Mouse (Mus musculus) CH12.LX (cell line): ENCODE data around the gene Gm20388. TPM values are rescaled to one million over a fixed set of nuclear protein-coding genes. Genes with fewer than 3 reads are reported as not detected.

Experiments
- DNase-seq: peaks from one replicate; pipeline ENCODE4 v3.0.0-alpha.2; 2013; ENCODE audit errors: extremely low read depth
- H3K27ac ChIP-seq: 2 replicates; pipeline ENCODE4 v1.5.1; 2012; ENCODE audit warnings: low read depth, mild to moderate bottlenecking, control low read depth, moderate library complexity; ENCODE audit not compliant: insufficient read depth
- H3K27me3 ChIP-seq: replicated peaks from 2 replicates; pipeline ENCODE3; 2012; ENCODE audit warnings: inconsistent platforms
- H3K36me3 ChIP-seq, 2 experiments: replicated peaks in 1 of 2; 2 replicates each; pipeline versions ENCODE3 to v1.6.1; 2012; ENCODE audit warnings: inconsistent platforms in 1 of 2, low read length in 1 of 2, mild to moderate bottlenecking in 1 of 2, mixed read lengths in 1 of 2, moderate library complexity in 1 of 2; ENCODE audit not compliant: control insufficient read depth in 1 of 2, insufficient read depth in 1 of 2
- H3K4me1 ChIP-seq, 2 experiments: 2 replicates each; pipeline ENCODE4 v1.6.1; 2012; ENCODE audit warnings: inconsistent platforms in 1 of 2, moderate library complexity in 1 of 2; ENCODE audit not compliant: insufficient read depth in 2 of 2, control insufficient read depth in 1 of 2
- H3K4me2 ChIP-seq: 2 replicates; pipeline ENCODE4 v1.6.1; 2012; ENCODE audit warnings: low read depth, mild to moderate bottlenecking, control low read depth; ENCODE audit not compliant: poor library complexity, insufficient read depth, severe bottlenecking
- H3K4me3 ChIP-seq, 3 experiments: fragments of 150-350 bp in 1 of 3; sonication (generic) in 1 of 3; replicated peaks in 1 of 3; 2 replicates each; pipeline versions ENCODE3 to v1.5.1; 2011 to 2012; ENCODE audit warnings: low read depth in 2 of 3, low read length in 2 of 3, mild to moderate bottlenecking in 2 of 3, moderate library complexity in 2 of 3, control low read depth in 1 of 3, improper control_type of control experiment in 1 of 3, inconsistent platforms in 1 of 3, mixed read lengths in 1 of 3; ENCODE audit not compliant: poor library complexity in 1 of 3
- H3K79me2 ChIP-seq: replicated peaks from 2 replicates; pipeline ENCODE4 v1.6.1; 2012; ENCODE audit warnings: mild to moderate bottlenecking, moderate library complexity; ENCODE audit not compliant: control insufficient read depth, poor library complexity, insufficient read depth, severe bottlenecking; ENCODE audit errors: extremely low read depth
- H3K9ac ChIP-seq: 2 replicates; pipeline ENCODE4 v1.6.1; 2012; ENCODE audit warnings: low read depth, mild to moderate bottlenecking, control low read depth, moderate library complexity; ENCODE audit not compliant: insufficient read depth
- H3K9me3 ChIP-seq: replicated peaks from 2 replicates; pipeline ENCODE3; 2012; ENCODE audit warnings: low read length, inconsistent platforms, mixed read lengths
- CHD2 ChIP-seq: IDR thresholded peaks from 2 replicates; pipeline ENCODE4 v1.6.1; 2011; ENCODE audit warnings: low read length, improper control_type of control experiment
- CTCF ChIP-seq, 2 experiments: IDR thresholded peaks in 1 of 2; conservative IDR thresholded peaks in 1 of 2; 2 replicates each; pipeline ENCODE4 v1.5.1; 2011 to 2012; ENCODE audit warnings: low read depth in 2 of 2, low read length in 2 of 2, improper control_type of control experiment in 1 of 2, inconsistent platforms in 1 of 2, mild to moderate bottlenecking in 1 of 2, moderate library complexity in 1 of 2
- ELF1 ChIP-seq: IDR thresholded peaks from 2 replicates; pipeline ENCODE4 v1.6.1; 2014; ENCODE audit warnings: low read depth, mild to moderate bottlenecking, inconsistent platforms, low read length, improper control_type of control experiment
- ETS1 ChIP-seq: conservative IDR thresholded peaks from 2 replicates; pipeline ENCODE4 v1.6.1; 2012; ENCODE audit warnings: low read depth, mild to moderate bottlenecking, inconsistent platforms, low read length, improper control_type of control experiment, moderate library complexity
- GABPA ChIP-seq: IDR thresholded peaks from 2 replicates; pipeline ENCODE4 v1.6.1; 2012; ENCODE audit warnings: low read depth, low read length, improper control_type of control experiment, inconsistent platforms; ENCODE audit not compliant: insufficient replicate concordance
- JUN ChIP-seq: IDR thresholded peaks from 2 replicates; pipeline ENCODE4 v1.6.1; 2011; ENCODE audit warnings: low read depth, mild to moderate bottlenecking, low read length, improper control_type of control experiment, moderate library complexity; ENCODE audit not compliant: insufficient read depth
- JUND ChIP-seq: conservative IDR thresholded peaks from 2 replicates; pipeline ENCODE4 v1.6.1; 2011; ENCODE audit warnings: low read depth, low read length, improper control_type of control experiment
- MAFK ChIP-seq: IDR thresholded peaks from 2 replicates; pipeline ENCODE4 v1.6.1; 2011; ENCODE audit warnings: low read length, improper control_type of control experiment; ENCODE audit not compliant: insufficient replicate concordance
- MAZ ChIP-seq: IDR thresholded peaks from 2 replicates; pipeline ENCODE4 v1.6.1; 2012; ENCODE audit warnings: low read depth, mild to moderate bottlenecking, inconsistent platforms, low read length, improper control_type of control experiment, moderate library complexity
- MXI1 ChIP-seq: IDR thresholded peaks from 2 replicates; pipeline ENCODE4 v1.6.1; 2011; ENCODE audit warnings: mild to moderate bottlenecking, low read depth, low read length, improper control_type of control experiment
- MYC ChIP-seq: IDR thresholded peaks from 2 replicates; pipeline ENCODE4 v1.6.1; 2011; ENCODE audit warnings: low read depth, mild to moderate bottlenecking, improper control_type of control experiment, low read length
- NELFE ChIP-seq: IDR thresholded peaks from 2 replicates; pipeline ENCODE4 v1.6.1; 2011; ENCODE audit warnings: low read depth, low read length, improper control_type of control experiment
- NRF1 ChIP-seq: IDR thresholded peaks from 2 replicates; pipeline ENCODE4 v1.6.1; 2014; ENCODE audit warnings: low read depth, mild to moderate bottlenecking, inconsistent platforms, low read length, improper control_type of control experiment, moderate library complexity
- RCOR1 ChIP-seq: conservative IDR thresholded peaks from 2 replicates; pipeline ENCODE4 v1.6.1; 2012; ENCODE audit warnings: low read depth, mild to moderate bottlenecking, inconsistent platforms, low read length, improper control_type of control experiment
- SIN3A ChIP-seq: IDR thresholded peaks from 2 replicates; pipeline ENCODE4 v1.6.1; 2012; ENCODE audit warnings: low read length, improper control_type of control experiment, inconsistent platforms
- ZC3H11A ChIP-seq: IDR thresholded peaks from 2 replicates; pipeline ENCODE4 v1.6.1; 2012; ENCODE audit warnings: low read depth, mild to moderate bottlenecking, inconsistent platforms, low read length, improper control_type of control experiment
- ZKSCAN1 ChIP-seq: IDR thresholded peaks from 2 replicates; pipeline ENCODE4 v1.6.1; 2012; ENCODE audit warnings: low read depth, inconsistent platforms, low read length, improper control_type of control experiment, borderline replicate concordance
- ZNF384 ChIP-seq: IDR thresholded peaks from 2 replicates; pipeline ENCODE4 v1.6.1; 2012; ENCODE audit warnings: low read depth, low read length, improper control_type of control experiment, inconsistent platforms
- dilution Hi-C: fragments of 300-500 bp; cut with MboI; formaldehyde crosslinking; loops from 2 replicates; pipeline ENCODE4 v1.14.3; 2020; ENCODE audit warnings: low sequenced_read_pairs; ENCODE audit not compliant: extremely low pct_unique_long_range_greater_than_20kb, extremely low pct_ligation_motif_present
- in situ Hi-C: fragments of 300-500 bp; cut with MboI; formaldehyde crosslinking; loops from 3 replicates; pipeline ENCODE4 v1.14.3; 2019; ENCODE audit warnings: low sequenced_read_pairs, low pct_ligation_motif_present, low pct_unique_long_range_greater_than_20kb, mixed read lengths
- polyA plus RNA-seq: library from polyadenylated mRNA; unstranded; fragments of >175 nt; gene quantifications from 2 replicates; pipeline ENCODE4 v1.2.1, GENCODE M21; 2012; ENCODE audit warnings: low read depth; ENCODE audit not compliant: insufficient read length
- total RNA-seq, 2 experiments: library from RNA; depleted of rRNA; stranded (reverse); fragments of 300-350 nt in 1 of 2; fragments of >200 nt in 1 of 2; gene quantifications; 2 replicates each; pipeline ENCODE4 v1.2.3; 2012 to 2014

The Gm20388 gene
- total and polyA plus RNA-seq, 3 experiments = 14.8 to 26.3 (median 22.2) TPM

GRCm38 (mm10) chr8:121273195-121273594, 1362.6 kb downstream of the Gm20388 start:
- Histone ChIP-seq H3K4me1 (no peaks in the 10 kb centered on the region; a peak in 1 of 4 replicates), H3K9me3 (no peaks in the 10 kb centered on the region), H3K27me3 (peaks cover 50% of the 10 kb centered on the region), H3K9ac (no peak overlapping the region), H3K27ac (no peak overlapping the region), H3K36me3 (no peaks in the 10 kb centered on the region), H3K4me2 (no peak overlapping the region), H3K4me3 (no peak overlapping the region), H3K79me2 (no peaks in the 10 kb centered on the region)
- TF ChIP-seq SIN3A (no peak), NELFE (no peak), CHD2 (no peak)
- dilution Hi-C loops (no loop called here), in situ Hi-C loops (no loop called here)
- no peak for DNase-seq

- no peaks in the 10 kb centered on the region; a peak in 1 of 4 replicates for H3K4me1 ChIP-seq
- TF ChIP-seq ELF1 (no peak), MAZ (no peak), MYC (no peak), NELFE (no peak), ZC3H11A (no peak), JUN (no peak), MXI1 (no peak), MAFK (no peak), JUND (no peak), NRF1 (no peak), ZNF384 (no peak), ETS1 (no peak), CTCF (conservative IDR thresholded peaks at IDR 0.05 in 1 of 2, IDR thresholded peaks at IDR 0.05 in 1 of 2; ENCODE audit: low read depth in 2 of 2, low read length in 2 of 2) (no peak)
- TF ChIP-seq, all 38 proteins: peak for 0
- no peak overlapping the region for H3K9ac ChIP-seq
- no peaks in the 10 kb centered on the region for H3K36me3 ChIP-seq
- no peaks in the 10 kb centered on the region for H3K79me2 ChIP-seq
- dilution Hi-C loops = no loop called here
- peaks cover 54% of the 10 kb centered on the region for H3K27me3 ChIP-seq
- H3K4me3 ChIP-seq = no peak overlapping the region
- H3K27ac ChIP-seq = no peak overlapping the region
- no peak overlapping the region for H3K4me2 ChIP-seq
- in situ Hi-C loops = no loop called here
- DNase-seq = no peak
- H3K9me3 ChIP-seq = no peaks in the 10 kb centered on the region
Observed at GRCm38 (mm10) chr8:121273620-121274019, 1363.0 kb downstream of the Gm20388 start.

- DNase-seq = no peak
- in situ Hi-C loops = no loop called here
- TF ChIP-seq GABPA (no peak), RCOR1 (no peak), ZKSCAN1 (no peak)
Observed at GRCm38 (mm10) chr8:121280414-121280813, 1369.8 kb downstream of the Gm20388 start.

More at GRCm38 (mm10) chr8:121280414-121280813, 1369.8 kb downstream of the Gm20388 start:
- Histone ChIP-seq H3K4me2 (no peak overlapping the region), H3K36me3 (no peaks in the 10 kb centered on the region), H3K27ac (no peak overlapping the region), H3K27me3 (peaks cover 79% of the 10 kb centered on the region), H3K79me2 (no peaks in the 10 kb centered on the region), H3K9me3 (no peaks in the 10 kb centered on the region), H3K4me3 (no peak overlapping the region), H3K9ac (no peak overlapping the region), H3K4me1 (no peaks in the 10 kb centered on the region; a peak in 1 of 4 replicates)
- dilution Hi-C loops = no loop called here
